Mouse (Mus musculus) v-Abl transformed pro-B cells (cell line): Measurements from ENCODE around the gene Hcrtr1.

Experiments used
- in situ Hi-C, 2 experiments: fragments of 400-800 bp; cut with MboI; formaldehyde crosslinking; loops; one replicate each; pipeline ENCODE4 v1.15.1; 2025; ENCODE audit not compliant: unreplicated experiment in 2 of 2

Gene Hcrtr1

GRCm38 (mm10) chr4:130168280-130169183 is 29.4 kb upstream of the Hcrtr1 start:
- in situ Hi-C loops = no loop called here

DNA sequence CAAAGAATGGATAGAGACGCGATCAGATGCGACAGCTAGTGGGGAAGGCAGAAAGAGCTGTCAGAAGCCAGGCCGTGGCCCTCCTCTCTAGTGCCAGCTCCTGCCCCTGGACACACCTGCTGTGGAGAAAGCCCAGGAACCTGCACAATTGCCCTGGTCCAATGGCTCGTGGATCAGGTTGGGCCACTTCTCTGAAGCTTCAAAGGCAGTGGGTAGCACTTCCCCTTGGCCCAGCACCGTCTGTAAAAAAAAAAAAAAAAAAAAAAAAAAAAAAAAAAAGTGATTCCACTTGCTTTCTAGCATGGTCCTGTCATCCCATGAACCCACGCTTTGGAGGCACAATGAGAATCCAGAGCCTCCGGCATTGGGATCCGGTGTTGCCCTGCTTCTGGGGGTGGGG is 28.7 kb upstream of the Hcrtr1 start:
- in situ Hi-C loops = no loop called here

- in situ Hi-C loops = no loop called here
Measured at GRCm38 (mm10) chr4:130167321-130167720, 28.2 kb upstream of the Hcrtr1 start.

- in situ Hi-C loops = no loop called here
Measured at GRCm38 (mm10) chr4:130166592-130166991, 27.4 kb upstream of the Hcrtr1 start.

DNA sequence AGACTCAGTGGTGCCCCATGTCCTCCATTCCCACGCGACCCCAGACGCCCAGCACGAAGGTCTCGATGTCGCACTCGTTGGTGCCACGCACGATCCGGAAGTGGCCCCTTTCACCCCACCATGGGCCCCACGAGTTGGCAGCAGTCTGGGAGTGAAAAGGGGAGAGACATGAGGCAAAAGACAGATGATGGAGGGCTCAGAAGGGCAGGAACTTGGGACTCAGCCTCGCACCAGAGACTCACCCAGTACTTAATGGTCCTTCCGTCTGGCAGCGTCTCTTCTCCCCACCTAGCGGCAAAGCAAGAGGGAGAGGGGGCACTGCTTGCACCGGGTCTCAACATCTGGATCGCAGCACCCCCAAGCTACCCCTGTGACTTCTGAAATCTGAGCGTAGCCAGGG is 26.9 kb upstream of the Hcrtr1 start:
- in situ Hi-C loops = no loop called here

DNA sequence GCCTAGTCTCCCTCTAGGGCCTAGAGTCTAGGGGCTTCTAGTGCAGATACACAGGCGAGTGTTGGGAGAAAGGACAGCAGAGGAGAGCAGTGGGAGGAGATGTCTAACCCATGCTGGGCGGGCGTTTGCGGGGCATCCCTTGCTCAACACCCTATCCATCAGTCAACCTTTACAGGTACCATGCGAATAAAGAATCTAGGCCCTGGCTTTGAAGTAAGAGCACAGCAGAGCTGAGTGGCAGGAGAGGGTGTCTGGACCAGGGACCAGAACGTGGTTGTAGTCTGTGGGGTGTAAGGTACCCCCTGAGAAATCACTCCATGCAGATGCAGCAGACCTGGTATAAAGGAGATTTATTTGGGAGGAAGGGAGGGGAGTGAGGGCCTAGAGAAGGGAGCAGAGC is 25.0 kb upstream of the Hcrtr1 start:
- in situ Hi-C loops = no loop called here

DNA sequence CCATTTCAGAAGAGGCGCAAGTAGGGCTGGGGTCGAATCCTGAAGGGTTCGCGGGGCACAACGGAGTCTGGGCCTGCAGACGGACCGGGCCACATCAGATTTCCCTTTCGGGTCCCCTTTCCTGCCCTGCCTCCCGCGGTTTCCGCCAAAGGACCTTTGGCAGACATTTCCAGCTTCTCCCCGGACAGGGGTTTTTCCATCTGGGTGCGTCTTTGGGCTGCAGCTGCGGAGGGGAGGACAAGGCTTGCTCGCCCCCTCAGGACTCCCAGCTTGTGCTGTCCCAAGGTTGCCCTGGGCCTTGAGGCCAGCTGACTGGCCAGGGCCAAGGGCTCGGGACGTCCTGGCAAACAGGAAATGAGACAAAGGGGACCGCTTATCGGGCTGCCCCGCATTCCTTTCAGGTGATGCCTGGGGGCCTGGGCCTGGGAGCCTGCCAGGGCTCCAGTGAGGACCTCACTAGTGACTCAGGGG is 24.3 kb upstream of the Hcrtr1 start:
- in situ Hi-C loops = no loop called here

- in situ Hi-C loops = no loop called here
Measured at GRCm38 (mm10) chr4:130161349-130161748, 22.2 kb upstream of the Hcrtr1 start.

DNA sequence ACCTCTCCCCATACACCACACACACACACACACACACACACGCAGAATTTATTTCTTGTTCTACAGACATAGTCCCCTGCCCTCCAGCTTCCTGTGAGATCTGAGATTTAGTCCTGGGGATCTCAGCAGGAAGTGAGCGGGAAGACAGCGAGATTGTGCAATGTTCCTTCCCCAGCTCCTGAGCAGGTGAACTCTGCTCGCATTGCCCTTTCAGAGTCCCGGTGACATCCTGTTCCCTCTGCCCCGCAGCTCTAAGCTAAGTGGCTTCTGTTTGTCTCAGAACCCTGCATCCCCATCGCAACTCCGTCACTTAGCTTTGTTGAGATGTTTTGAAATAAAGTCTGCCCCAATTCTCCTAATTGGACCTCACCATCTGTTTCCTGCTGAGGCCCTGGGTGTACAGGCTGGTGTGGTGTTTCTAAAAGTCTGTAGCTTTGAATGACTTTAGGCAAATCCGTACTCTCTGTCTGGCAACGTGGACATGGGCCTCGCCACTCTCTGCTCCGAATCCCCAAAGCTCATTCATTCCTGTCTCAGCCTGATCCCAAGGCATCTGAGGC is 17.7 kb upstream of the Hcrtr1 start:
- in situ Hi-C loops = no loop called here

GRCm38 (mm10) chr4:130154250-130154649 is 15.1 kb upstream of the Hcrtr1 start:
- in situ Hi-C loops = no loop called here

DNA sequence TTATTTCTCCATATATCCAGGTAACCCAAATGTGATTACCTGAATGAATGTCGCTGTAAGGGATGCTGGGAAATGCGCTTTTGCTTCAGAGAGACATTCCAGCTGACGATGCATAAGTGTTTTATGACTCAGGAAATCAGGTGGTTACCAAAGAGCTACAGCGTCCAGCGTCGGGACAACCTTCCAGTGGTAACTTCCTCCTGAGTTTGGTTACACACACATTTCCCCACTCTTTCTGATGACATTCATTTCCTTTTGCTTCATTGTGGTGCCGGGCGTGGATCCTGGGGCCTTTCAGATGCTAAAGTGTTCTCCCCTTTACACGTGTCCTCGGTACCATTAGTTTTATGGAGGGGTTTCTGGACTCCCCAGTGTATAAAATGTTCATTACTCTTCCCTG is 9.2 kb upstream of the Hcrtr1 start:
- in situ Hi-C loops = no loop called here

DNA sequence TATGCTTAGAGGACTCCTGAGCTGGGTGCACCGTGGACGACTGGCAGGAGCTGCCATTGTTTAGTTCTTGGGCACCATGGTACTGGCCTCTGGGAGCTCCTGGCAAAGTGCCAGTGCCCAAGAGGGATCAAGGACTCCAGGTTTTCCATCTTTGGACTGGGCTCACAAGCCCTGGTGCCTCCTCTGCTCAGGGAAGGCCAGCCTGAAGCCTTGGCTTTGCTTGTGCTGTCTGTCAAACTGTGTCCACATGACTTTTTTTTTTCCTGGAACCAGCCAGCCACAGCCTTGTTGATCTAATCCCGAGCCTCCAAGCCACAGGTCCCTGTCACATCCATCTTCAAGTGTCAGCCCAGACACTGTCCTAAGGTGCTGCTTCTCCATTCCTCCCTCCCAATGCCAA is 2.6 kb upstream of the Hcrtr1 start:
- in situ Hi-C loops = loop anchor here in 1 of 2 experiments (5.0 kb wide), 1 partner anchor 46 kb away; no protein-coding TSS in a partner anchor

DNA sequence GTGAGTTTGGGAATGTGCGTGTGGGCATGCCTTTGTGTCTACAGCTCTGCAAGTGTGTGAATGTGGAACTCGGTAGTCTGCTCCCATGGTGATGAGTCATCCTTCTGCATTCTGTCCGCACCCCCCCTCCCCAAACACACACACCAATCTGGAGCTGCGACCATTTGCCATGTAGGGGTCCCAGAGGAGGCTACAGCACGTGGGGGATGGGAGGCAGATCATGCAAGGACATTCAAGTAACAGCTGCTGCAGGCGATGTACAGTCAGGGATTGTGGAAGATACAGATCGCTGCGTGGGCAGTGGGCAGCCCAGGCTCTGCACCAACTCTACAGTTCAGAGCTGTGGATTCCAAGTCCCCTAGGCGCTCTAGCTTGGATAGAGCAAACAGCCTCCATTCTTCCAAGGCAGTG is 1.8 kb upstream of the Hcrtr1 start:
- in situ Hi-C loops = loop anchor here in 1 of 2 experiments (5.0 kb wide), 1 partner anchor 46 kb away; no protein-coding TSS in a partner anchor

- in situ Hi-C loops = no loop called here
Measured at GRCm38 (mm10) chr4:130138441-130139213, 532 bp downstream of the Hcrtr1 start.

DNA sequence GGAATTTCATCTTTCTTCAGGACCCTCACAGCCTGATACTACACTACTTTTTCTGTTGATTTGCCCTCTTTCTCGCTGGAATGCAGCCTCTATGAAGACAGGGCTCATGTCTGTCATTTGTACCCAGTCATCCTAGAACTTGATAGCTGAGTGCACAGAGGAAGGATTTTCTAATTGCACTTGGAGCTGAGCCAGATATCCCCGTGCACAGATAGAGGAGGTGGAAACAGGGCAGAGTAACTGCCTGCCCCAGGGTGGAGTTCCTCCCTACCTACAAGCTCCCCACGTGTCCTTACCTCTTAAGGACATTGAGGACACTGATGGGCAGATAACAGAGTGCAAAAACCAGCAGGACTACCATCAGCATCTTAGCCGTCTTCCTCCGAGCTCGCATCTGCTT is 5.8 kb downstream of the Hcrtr1 start:
- in situ Hi-C loops = no loop called here

DNA sequence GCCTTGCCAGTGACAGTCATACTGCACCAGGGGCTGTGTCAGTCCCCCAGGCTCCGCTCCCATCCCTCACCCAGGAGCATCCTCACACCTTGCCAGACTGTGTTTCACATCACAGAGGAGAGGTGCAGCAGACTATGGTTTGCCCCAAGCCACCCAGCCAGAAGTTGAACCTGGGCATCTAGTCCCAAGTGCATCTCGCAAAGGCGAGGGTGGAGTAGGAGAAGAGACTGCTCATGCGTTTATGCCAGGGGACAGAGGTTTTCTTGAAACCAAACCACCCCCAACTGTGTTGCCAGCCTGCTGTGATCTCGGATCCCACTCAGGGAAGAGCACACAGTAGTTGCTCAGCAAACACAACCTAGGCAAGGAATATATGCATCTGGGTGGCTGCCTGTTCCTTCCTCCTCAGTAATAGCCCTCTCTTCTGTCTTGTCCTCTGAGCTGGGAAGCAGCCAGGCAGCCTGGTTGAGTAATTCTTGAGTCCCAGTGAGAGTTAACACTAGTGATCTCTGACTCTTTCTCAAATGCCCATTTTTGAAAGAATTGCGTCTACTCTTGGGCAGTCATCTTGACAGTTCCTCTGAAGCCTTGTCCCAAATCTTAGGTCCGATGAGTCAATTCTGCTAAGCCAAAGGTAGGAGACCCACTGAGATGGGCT is 7.6 kb downstream of the Hcrtr1 start:
- in situ Hi-C loops = no loop called here

GRCm38 (mm10) chr4:130130641-130131350 is 8.4 kb downstream of the Hcrtr1 start:
- in situ Hi-C loops = no loop called here

GRCm38 (mm10) chr4:130130082-130130481 is 9.1 kb downstream of the Hcrtr1 start:
- in situ Hi-C loops = no loop called here

DNA sequence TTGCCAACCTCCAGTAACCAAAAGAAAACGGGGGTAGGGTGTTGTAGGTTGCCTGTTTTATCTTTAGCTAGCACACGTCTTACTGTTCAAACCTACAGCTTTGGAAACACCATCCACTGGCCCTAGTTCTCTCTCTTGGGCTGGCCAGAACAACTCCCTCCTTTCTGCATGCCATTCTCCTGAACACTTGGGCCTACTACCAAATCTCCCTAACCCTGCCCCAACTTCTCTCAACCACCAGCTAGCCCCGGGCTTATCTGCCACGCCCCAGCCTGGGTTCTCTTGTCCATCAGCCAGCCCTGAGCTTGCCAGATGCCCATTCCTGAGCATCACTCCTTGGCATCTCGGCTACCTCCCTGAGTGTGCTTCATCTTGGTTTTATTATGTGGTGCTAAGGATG is 10.3 kb downstream of the Hcrtr1 start:
- in situ Hi-C loops = no loop called here

DNA sequence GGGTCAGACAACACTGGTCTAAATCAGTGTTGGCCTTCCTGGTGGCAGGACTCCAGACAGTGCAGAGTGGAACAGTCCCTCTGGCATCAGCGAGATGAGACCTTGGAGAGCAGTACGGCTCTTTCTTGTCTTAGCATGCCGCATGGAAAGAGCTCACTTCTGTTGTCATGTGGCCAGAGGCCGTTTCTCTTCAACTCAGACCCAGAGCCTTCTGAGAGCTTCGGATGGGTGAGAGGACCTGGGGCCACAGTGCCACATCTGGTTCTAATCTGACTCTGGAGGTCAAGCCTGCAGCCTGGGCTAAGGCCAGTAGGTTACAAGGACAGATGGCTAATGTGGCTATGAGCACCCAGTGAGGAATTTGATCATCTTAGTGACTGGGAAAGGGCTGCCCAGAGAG is 13.2 kb downstream of the Hcrtr1 start:
- in situ Hi-C loops = no loop called here
